16 mouse cellular contexts compared by ENCODE assay signal in genomic region chr5:148367816-148368215, GRCm38 (mm10).
"Had no signal": no experiment of that assay in that cellular context is flagged by ENCODE, and none has a peak within 500 bp of the region (broad histone marks: within the 10 kb centered on the region; RNA-seq: fewer than 3 reads in every experiment).

No protein-coding gene starts in this region.

- DNase-seq: lung, adult 2 months; lung, postnatal 14 days; lung, postnatal 36 days; right cerebral cortex, postnatal 14 days; thymus, adult 2 months; thymus, postnatal 25 days; thymus, postnatal 4 days had no signal

- H3K9ac ChIP-seq: lung, embryonic 15.5 days; midbrain, embryonic 13.5 days; midbrain, embryonic 15.5 days; neural tube, embryonic 12.5 days; stomach, embryonic 15.5 days had no signal

- ATAC-seq: midbrain, embryonic 13.5 days; midbrain, embryonic 15.5 days had no signal

- H3K4me3 ChIP-seq: lung, embryonic 15.5 days; megakaryocyte, embryonic 14.5 days; midbrain, embryonic 13.5 days; midbrain, embryonic 15.5 days; neural tube, embryonic 12.5 days; stomach, embryonic 15.5 days had no signal

- H3K9me3 ChIP-seq: lung, embryonic 15.5 days; midbrain, embryonic 13.5 days; midbrain, embryonic 15.5 days; neural tube, embryonic 12.5 days; stomach, embryonic 15.5 days had no signal

- H3K36me3 ChIP-seq: lung, embryonic 15.5 days; midbrain, embryonic 13.5 days; midbrain, embryonic 15.5 days; neural tube, embryonic 12.5 days had no signal

- H3K4me2 ChIP-seq: lung, embryonic 15.5 days; midbrain, embryonic 11.5 days; midbrain, embryonic 13.5 days; midbrain, embryonic 15.5 days; neural tube, embryonic 12.5 days; stomach, embryonic 15.5 days had no signal

- H3K27me3 ChIP-seq: lung, embryonic 15.5 days; megakaryocyte, embryonic 14.5 days; midbrain, embryonic 13.5 days; midbrain, embryonic 15.5 days; neural tube, embryonic 12.5 days; stomach, embryonic 15.5 days had no signal

- H3K4me1 ChIP-seq: midbrain, embryonic 15.5 days; neural tube, embryonic 12.5 days; stomach, embryonic 15.5 days had no signal

- H3K27ac ChIP-seq: lung, embryonic 15.5 days; macrophage; midbrain, embryonic 13.5 days; midbrain, embryonic 15.5 days; neural tube, embryonic 12.5 days; stomach, embryonic 15.5 days; stomach, postnatal 0 days had no signal
